Mouse (Mus musculus): ENCODE results near the gene Fam19a2.

GRCm38 (mm10) chr10:123521203-123521602 lies 257.4 kb downstream of the Fam19a2 start:
- no peak for TF ChIP-seq CTCF (IDR thresholded peaks at IDR 0.05; ENCODE audit: low read depth)
- no peak for TF ChIP-seq EP300 (IDR thresholded peaks at IDR 0.05; ENCODE audit: low read depth)
